Mouse (Mus musculus) B cell, adult (primary cell): ENCODE results near the gene Dapk3. TPM values are rescaled to one million over a fixed set of nuclear protein-coding genes. Genes with fewer than 3 reads are reported as not detected.

ENCODE experiments used
- total RNA-seq: library from RNA; stranded (reverse); gene quantifications from 4 replicates; pipeline ENCODE4 v1.2.4, GENCODE M21; 2023; ENCODE audit not compliant: inconsistent age

Dapk3 gene
- 75.8 to 91.0 TPM (median 85.2 TPM) in 4 replicates for total RNA-seq

DNA sequence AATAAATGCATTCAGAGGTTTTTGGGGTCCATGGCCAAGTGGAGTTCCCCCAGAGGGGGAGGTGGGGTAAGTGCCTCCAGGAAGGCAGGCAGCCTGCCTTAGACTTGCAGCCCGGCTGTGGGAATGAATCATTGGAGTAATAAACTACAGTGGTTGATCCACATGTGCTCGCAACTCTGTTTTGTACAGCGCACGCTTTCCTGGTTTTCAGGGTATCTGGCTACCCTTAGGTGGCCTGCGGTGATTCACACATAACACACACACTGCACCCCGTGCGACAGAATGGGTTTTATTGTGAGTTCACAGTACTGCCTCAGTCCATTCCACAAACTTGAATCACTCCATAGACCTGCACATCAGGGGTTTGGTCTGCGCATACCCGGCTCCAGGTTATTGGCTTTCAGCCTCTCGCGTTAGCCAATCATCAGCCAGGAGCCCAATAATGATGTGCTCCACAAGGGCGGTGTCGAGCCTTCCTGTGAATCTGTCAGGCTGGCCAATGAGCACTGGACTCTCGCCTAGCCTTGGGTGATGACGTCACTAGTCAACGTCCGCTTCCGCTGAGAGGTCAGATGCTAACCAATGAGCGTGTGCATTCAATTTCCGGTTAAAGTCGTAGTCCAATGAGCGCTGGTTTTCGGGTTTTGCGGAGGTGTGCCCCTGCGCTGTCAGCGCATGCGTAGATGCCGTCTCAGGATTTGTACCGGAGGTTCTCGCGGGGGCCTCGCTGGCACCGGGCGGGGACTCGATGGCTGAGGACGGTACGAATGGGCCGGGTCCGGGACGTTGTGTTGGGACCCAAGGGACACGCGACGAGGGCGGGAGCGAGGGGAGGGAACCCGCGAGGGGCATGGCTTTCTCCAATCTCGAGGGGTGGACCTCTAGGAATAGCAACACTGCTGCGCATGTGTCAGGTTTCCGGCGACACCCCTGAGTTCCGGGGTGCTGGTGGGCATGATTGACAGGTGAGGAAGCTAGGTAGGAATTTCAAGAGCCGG, at the start of gene Dapk3:
TSS of gene Dapk3 (plus strand) at position 670 of the 998 bp plus-strand sequence.

DNA sequence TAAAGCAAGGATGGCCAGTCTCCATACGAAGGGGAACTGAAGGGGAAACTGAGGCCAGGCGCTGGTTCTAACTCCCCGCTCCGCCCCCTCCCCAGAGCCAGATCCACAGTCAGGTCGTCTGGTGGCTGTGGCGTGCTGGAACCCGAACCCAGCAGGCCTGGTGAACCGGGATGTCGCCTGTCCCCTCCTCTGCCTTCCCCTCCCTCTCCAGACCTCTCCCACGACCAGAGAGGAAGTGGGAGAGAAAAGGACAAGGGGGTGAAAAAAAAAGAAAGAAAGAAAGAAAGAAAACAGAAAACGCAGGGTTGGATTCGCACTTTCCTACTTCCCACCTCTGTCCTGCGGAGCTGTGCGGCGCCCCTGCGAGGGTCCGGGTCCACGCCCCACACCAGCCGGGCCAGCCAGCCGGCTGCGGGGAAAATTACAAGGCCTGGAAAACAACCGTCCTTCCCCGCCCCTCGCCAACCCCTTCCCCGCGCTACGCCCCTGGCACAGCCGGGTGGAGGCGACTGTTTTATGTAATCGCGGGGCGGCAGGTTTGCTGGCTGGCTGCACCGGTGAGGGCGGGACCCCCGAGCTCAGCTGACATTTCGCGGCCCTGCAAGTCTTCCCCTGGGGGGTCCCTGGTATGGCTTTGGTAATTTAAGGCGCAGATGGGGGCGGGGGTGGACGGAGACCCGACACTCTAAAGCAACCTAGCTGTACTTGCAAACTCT, 47.7 kb upstream of the Dapk3 start, which contains the start of gene Zbtb7a:
TSS of gene Zbtb7a (plus strand) at position 255 of the 716 bp plus-strand sequence.

DNA sequence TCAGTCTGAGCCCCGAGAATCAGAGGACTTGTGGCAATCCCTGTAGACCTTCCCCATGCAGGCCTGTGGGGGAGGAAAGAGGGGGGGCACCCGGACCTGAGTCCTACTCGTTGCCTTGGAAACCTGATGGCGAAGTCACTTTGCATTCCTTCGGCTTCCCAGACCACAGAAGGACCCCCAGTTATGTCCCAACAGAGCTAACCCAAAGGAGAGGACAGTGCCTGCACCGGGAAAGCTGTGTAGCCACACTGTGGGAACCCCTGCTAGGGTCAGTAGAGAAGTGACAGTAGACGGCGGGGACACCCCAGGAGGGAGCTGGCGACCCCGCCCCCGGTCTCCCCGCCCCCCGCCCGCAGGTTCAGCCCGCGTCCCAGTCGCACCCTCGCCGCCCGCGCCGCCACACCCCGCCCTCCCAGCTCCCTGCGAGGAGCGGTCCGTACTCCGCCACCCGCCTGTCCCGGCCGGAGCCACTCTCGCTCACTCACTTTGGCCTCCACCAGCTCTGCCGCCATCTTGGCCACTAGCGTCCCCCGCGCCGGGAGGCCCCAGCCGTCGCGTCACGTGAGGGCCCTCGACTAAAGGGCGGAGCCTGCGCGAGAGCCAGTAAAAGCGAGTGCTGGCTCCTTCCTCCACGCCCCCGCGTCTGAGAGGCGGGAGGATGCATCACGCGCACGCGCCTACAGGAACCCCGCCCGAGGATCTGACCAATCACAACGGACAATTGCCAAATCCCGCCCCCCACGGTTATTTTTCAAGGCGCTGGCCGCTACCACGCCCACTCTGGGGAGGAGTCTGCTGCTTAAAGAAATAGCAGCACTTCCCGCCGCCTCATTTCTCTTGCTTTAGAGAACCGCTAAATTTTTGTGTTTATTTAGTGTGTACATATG, 15.4 kb upstream of the Dapk3 start, which contains the start of gene Pias4:
TSS of gene Pias4 (minus strand) at position 724 of the 887 bp plus-strand sequence.

DNA sequence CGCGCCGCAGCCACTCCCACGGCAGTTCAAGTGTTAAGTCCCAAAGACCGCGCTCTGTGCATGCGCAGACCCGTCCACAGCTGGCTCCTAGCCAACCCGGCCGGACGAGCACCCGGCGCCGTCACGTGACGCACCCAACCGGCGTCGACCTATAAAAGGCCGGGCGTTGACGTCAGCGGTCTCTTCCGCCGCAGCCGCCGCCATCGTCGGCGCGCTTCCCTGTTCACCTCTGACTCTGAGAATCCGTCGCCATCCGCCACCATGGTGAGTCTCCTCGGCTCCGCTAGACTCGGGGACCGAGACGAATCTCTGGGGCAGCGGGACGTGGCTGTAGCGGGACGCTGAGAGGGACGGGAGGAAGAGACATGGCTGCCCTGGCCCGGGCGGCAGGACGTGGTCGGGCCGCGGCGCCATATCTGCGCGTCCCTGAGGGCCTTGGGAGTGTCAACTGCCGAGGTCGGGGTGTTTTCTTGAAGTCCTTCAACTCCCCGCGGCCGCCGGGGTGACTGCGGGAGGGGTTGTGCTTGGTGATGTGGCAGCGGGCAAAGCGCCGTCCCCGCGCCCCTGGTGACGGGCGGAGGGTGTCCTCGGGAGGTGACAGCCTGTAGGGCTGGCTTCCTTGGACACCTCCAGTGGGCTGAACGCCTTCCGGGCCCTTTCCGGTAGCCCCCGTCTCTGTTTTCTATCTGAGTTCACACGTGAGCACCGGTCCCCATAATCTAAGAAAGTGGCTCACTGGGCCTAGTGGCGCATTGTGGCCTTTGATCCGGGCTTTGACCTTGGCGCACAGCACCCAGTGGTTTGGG, 6.1 kb upstream of the Dapk3 start, which contains the start of gene Eef2:
TSS of gene Eef2 (plus strand) at position 166 of the 806 bp plus-strand sequence.

DNA sequence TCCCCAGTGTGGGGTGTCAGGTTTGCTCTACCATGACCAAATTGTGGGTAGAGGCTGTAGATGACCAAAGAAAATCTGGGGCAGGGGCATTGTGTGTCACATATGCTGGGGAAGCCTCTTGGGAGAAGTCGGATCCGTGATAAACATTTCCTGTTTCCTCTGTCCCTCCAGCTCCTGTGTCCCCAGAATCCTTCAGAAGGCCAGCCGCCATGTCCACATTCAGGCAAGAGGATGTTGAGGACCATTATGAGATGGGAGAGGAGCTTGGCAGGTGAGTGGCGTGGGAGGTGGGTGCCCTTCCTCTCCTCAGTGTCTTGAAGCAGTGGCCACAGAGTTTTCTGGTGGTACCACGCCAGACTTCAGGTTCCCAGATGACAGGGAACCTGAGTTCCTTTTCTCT, 1.0 kb downstream of the Dapk3 start, which contains the start of gene 4930442H23Rik:
TSS of gene 4930442H23Rik (minus strand) at position 45 of the 400 bp plus-strand sequence.

DNA sequence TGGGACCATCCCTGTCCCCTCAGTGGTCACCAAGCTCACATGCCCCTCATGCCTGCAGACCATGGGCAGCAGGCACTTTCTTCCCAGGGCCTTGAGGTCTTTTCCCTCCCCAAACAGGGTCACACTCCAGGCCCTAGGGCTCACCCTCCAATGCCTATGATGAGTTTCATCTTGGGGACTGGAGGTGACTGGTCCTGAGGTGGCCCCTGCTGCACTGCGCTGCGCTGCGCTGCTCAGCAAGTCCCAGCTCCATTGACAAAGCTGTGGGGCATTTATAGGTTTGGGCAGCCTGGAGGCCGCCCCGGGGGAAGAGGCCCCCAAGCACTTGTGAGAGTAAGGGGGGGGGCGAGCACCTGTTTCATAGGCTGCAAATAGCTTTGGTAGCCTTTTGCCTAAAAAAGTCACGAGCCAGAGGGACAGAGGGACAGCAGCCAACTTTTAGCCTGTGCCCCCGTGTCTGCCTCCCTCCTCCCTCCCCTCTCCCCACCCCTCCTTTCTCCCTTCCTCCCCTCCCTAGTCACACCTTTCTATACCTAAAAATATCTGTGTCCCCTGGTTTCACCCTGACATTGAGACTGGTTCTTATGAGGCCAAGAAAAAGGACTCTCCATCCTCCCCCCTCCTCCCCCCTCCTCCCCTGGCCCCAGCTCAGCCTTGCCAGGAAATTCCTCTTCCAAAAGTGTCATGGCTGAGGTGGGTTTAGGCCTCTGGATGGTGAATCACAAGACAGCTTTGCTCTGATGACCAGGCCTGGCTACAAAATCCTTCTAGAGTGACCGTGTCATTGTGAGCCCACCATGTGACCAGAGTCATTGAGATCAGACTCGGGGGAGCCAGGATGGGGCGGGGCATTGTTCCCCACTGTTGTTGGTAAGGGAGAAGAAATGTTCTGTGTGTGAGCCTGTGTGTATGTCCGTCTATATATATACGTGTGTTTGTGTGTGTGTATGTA, 19.3 kb downstream of the Dapk3 start, which contains the start of gene Nmrk2:
TSS of gene Nmrk2 (minus strand) at position 245 of the 952 bp plus-strand sequence.

DNA sequence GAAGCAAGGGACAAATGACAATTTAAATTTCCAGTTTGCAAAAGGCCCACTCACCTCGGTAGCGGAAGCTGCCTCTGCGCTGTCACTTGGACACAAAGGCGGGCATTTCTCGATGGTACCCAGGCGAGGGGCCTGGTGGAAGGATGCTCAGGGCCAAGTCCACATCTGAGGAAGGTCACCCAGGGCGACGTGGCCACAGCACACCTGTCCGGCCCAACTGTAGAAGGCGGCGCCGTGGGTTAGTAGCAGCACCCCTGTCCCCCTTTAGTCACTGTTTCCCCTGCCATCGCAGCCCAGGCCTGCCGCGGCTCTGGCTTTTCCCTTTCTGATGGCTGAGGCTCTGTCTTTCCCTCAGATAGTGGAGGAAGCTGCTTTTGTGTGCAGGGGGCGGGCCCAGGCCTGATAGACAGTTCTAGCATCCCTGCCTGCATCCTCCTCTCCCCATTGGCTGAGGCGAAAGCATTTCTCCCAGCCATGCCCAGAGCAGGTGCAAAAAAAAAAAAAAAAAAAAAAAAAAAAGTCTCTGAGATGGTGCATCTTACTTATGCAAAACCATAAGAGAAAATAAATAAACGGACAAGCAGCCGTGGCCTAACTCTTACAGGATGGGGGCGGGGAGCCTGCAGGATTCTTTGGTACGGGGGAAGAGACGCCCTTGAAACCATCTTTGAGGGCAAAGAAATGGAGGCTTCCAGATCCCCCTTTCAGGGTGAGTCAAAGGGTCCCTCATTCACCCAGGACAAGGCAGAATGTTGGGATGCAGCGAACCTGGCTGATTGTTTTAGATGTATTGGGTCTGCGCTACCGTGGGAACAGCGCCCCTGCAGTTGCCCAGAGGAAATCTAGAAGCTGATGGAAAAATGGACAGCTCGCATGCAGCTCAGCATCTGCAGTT, 47.9 kb downstream of the Dapk3 start, which contains the start of gene Atcay:
TSS of gene Atcay (minus strand) at position 396 of the 895 bp plus-strand sequence.

DNA sequence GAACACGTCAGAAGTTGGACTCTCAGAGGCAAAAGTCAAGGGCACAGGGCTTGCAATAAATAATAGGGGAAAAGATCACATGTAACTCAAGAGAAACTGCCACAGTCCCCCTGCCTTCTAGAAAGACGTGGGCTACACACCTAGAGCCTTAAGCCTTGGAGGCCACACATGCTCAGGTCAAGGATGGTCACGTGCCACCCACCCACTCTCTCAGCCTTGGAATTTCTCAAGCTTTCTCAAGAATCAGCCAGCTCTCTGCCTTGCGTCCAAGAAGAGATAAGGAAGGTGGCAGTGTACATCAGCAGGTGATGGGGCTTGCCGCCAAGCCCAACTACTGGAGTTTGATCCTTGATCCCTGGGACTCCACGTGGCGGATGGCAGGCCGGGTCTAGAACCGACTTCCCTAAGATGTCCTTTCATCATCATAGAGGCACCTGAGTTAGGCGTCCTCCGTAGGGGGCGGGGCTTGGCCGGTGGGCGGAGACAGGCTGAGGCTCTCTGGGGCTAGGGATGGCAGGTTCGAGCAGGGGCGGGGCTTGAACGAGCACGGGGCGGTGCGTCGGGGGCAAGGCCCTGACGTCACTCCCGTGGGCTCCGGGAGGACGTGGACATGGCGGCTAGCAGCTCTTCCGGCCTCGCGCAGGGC, 49.9 kb downstream of the Dapk3 start, which contains the start of gene Zfr2:
TSS of gene Zfr2 (plus strand) at position 576 of the 646 bp plus-strand sequence.

Other genes starting within 250 kb of the Dapk3 start
- 0.19 to 0.39 TPM (median 0.22 TPM) in 3 of 4 replicates, not detected in the other for gene Gng7, start 168.1 kb upstream of the Dapk3 start, total RNA-seq
- gene Diras1, start 157.3 kb upstream of the Dapk3 start, total RNA-seq: not detected in 4 replicates
- gene Slc39a3, start 145.6 kb upstream of the Dapk3 start, total RNA-seq: 10.1 to 13.0 TPM (median 12.5 TPM) in 4 replicates
- 62.6 to 68.2 TPM (median 64.7 TPM) in 4 replicates for gene Sgta, start 122.8 kb upstream of the Dapk3 start, total RNA-seq
- 17.0 to 20.3 TPM (median 17.5 TPM) in 4 replicates for gene Thop1, start 113.0 kb upstream of the Dapk3 start, total RNA-seq
- gene Creb3l3, start 84.1 kb upstream of the Dapk3 start, total RNA-seq: not detected in 4 replicates
- 129 to 154 TPM (median 146 TPM) in 4 replicates for gene Map2k2, start 77.1 kb upstream of the Dapk3 start, total RNA-seq
- 96.3 to 108 TPM (median 102 TPM) in 4 replicates for gene Zbtb7a, start 47.8 kb upstream of the Dapk3 start, total RNA-seq
- gene Pias4, start 15.1 kb upstream of the Dapk3 start, total RNA-seq: 56.6 to 67.0 TPM (median 64.0 TPM) in 4 replicates
- 2,010 to 2,056 TPM (median 2,036 TPM) in 4 replicates for gene Eef2, start 6.4 kb upstream of the Dapk3 start, total RNA-seq
- not detected in 4 replicates for gene 4930442H23Rik, start 844 bp downstream of the Dapk3 start, total RNA-seq
- not detected in 4 replicates for gene Nmrk2, start 19.0 kb downstream of the Dapk3 start, total RNA-seq
- not detected in 4 replicates for gene Atcay, start 47.8 kb downstream of the Dapk3 start, total RNA-seq
- gene Zfr2, start 50.1 kb downstream of the Dapk3 start, total RNA-seq: 2.6 to 7.2 TPM (median 4.5 TPM) in 4 replicates
- gene Matk, start 69.9 kb downstream of the Dapk3 start, total RNA-seq: 22.2 to 31.3 TPM (median 26.5 TPM) in 4 replicates
- 128 to 138 TPM (median 136 TPM) in 4 replicates for gene Mrpl54, start 83.9 kb downstream of the Dapk3 start, total RNA-seq
- 41.2 to 44.0 TPM (median 42.6 TPM) in 4 replicates for gene Apba3, start 84.0 kb downstream of the Dapk3 start, total RNA-seq
- gene Tjp3, start 108.6 kb downstream of the Dapk3 start, total RNA-seq: 12.7 to 18.0 TPM (median 17.5 TPM) in 4 replicates
- 150 to 166 TPM (median 155 TPM) in 4 replicates for gene Pip5k1c, start 110.0 kb downstream of the Dapk3 start, total RNA-seq
- 45.1 to 49.2 TPM (median 46.9 TPM) in 4 replicates for gene Cactin, start 138.1 kb downstream of the Dapk3 start, total RNA-seq
- gene Tbxa2r, start 145.7 kb downstream of the Dapk3 start, total RNA-seq: 3.0 to 4.6 TPM (median 3.8 TPM) in 4 replicates
- 0.42 to 1.0 TPM (median 0.82 TPM) in 4 replicates for gene Gipc3, start 160.3 kb downstream of the Dapk3 start, total RNA-seq
- 64.5 to 77.9 TPM (median 72.9 TPM) in 4 replicates for gene Hmg20b, start 167.5 kb downstream of the Dapk3 start, total RNA-seq
- 9.2 to 15.5 TPM (median 12.6 TPM) in 4 replicates for gene Mfsd12, start 174.5 kb downstream of the Dapk3 start, total RNA-seq
- 5.8 to 7.9 TPM (median 7.7 TPM) in 4 replicates for gene 4930404N11Rik, start 182.8 kb downstream of the Dapk3 start, total RNA-seq
- gene Fzr1, start 195.5 kb downstream of the Dapk3 start, total RNA-seq: 38.8 to 48.3 TPM (median 46.2 TPM) in 4 replicates
- 33.2 to 44.7 TPM (median 38.4 TPM) in 4 replicates for gene Dohh, start 201.4 kb downstream of the Dapk3 start, total RNA-seq
- 1.4 to 2.8 TPM (median 1.9 TPM) in 4 replicates for gene Gm48551, start 201.5 kb downstream of the Dapk3 start, total RNA-seq
- gene Gm48552, start 206.0 kb downstream of the Dapk3 start, total RNA-seq: 1.8 to 11.0 TPM (median 4.5 TPM) in 4 replicates
- 4.3 to 7.4 TPM (median 6.4 TPM) in 4 replicates for gene Smim24, start 210.0 kb downstream of the Dapk3 start, total RNA-seq